Mouse (Mus musculus) G1E (cell line): Measurements from ENCODE around the gene Ovca2. TPM values are rescaled to one million over a fixed set of nuclear protein-coding genes. Genes with fewer than 3 reads are reported as not detected.

Source experiments
- ATAC-seq: 2 replicates; pipeline ENCODE4 v1.8.0; 2016; ENCODE audit warnings: mild to moderate bottlenecking; ENCODE audit not compliant: insufficient number of reproducible peaks, poor library complexity, low FRiP score, severe bottlenecking; ENCODE audit errors: extremely low read depth
- DNase-seq: peaks from one replicate; pipeline ENCODE4 v3.0.0; 2012; ENCODE audit warnings: low spot score
- H3K27me3 ChIP-seq: 2 replicates; pipeline ENCODE4 v1.6.1; 2012; ENCODE audit warnings: mild to moderate bottlenecking, low read length, inconsistent platforms; ENCODE audit not compliant: insufficient read depth
- H3K36me3 ChIP-seq: replicated peaks from 2 replicates; pipeline ENCODE3; 2012; ENCODE audit warnings: mild to moderate bottlenecking, inconsistent platforms
- H3K4me1 ChIP-seq: 2 replicates; pipeline ENCODE4 v1.6.1; 2012; ENCODE audit warnings: low read depth, low read length, inconsistent platforms, mixed read lengths; ENCODE audit not compliant: insufficient read depth
- H3K4me3 ChIP-seq: 2 replicates; pipeline ENCODE4 v1.5.1; 2012; ENCODE audit warnings: low read depth, mild to moderate bottlenecking, inconsistent platforms, low read length, moderate library complexity, mixed read lengths
- H3K9me3 ChIP-seq: replicated peaks from 2 replicates; pipeline ENCODE4 v1.6.1; 2012; ENCODE audit warnings: inconsistent platforms
- CTCF ChIP-seq: IDR thresholded peaks from 2 replicates; pipeline ENCODE4 v1.5.1; 2012; ENCODE audit warnings: low read depth, low read length, inconsistent platforms, mixed read lengths
- GATA1 ChIP-seq: IDR thresholded peaks from 2 replicates; pipeline ENCODE4 v1.6.1; 2012; ENCODE audit warnings: borderline replicate concordance, low read length, inconsistent platforms, mixed read lengths
- GATA2 ChIP-seq: IDR thresholded peaks from 2 replicates; pipeline ENCODE4 v1.6.1; 2012; ENCODE audit warnings: low read depth, low read length, inconsistent platforms, borderline replicate concordance
- POLR2AphosphoS5 ChIP-seq: IDR thresholded peaks from 2 replicates; pipeline ENCODE4 v1.6.1; 2012; ENCODE audit warnings: low read depth, low read length, inconsistent platforms; ENCODE audit not compliant: insufficient replicate concordance
- TAL1 ChIP-seq: conservative IDR thresholded peaks from 2 replicates; pipeline ENCODE4 v1.6.1; 2012; ENCODE audit warnings: low read depth, low read length, inconsistent platforms, mixed read lengths
- polyA plus RNA-seq: library from polyadenylated mRNA; stranded (reverse); fragments of >175 nt; gene quantifications from 2 replicates; pipeline ENCODE4 v1.2.3, GENCODE M21; 2012
- total RNA-seq, 2 experiments: library from RNA; stranded (forward) in 1 of 2; stranded (reverse) in 1 of 2; fragments of 200-1000 nt in 1 of 2; fragments of >200 nt in 1 of 2; fragmentation: Nextera tagmentation in 1 of 2; gene quantifications; 2 replicates each; pipeline ENCODE4 v1.2.3; 2014 to 2017

The Ovca2 gene
- total and polyA plus RNA-seq, 3 experiments: 2.0 to 21.0 (median 20.9) TPM

DNA sequence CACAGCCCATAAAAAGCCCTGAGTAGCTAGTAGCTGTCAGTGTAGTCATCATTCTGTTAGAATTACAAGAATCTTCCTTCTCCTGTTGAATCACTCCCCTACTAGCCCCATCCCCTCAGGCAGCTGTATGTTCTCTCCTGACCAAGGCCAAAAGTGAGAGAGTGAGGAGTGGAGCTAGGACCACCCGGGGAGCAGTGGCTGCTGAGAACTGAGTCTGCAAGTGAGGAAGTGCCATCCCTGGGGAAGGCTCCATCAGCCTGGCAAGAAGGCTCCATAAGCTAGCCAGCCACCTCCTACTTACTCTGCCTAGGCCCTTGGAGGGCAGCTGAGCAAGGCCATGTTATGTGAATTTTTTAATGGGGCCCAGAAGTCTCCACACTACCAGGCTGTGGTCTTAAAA is 36.7 kb downstream of the Ovca2 start:
- Histone ChIP-seq H3K27me3 (no peaks in the 10 kb centered on the region), H3K4me1 (peaks cover 17% of the 10 kb centered on the region), H3K4me3 (no peak overlapping the region), H3K36me3 (peaks cover 85% of the 10 kb centered on the region), H3K9me3 (no peaks in the 10 kb centered on the region)
- TF ChIP-seq TAL1 (no peak), GATA2 (no peak), POLR2AphosphoS5 (no peak), GATA1 (no peak), CTCF (no peak)
- ATAC-seq (no peak), DNase-seq (no peak)

DNA sequence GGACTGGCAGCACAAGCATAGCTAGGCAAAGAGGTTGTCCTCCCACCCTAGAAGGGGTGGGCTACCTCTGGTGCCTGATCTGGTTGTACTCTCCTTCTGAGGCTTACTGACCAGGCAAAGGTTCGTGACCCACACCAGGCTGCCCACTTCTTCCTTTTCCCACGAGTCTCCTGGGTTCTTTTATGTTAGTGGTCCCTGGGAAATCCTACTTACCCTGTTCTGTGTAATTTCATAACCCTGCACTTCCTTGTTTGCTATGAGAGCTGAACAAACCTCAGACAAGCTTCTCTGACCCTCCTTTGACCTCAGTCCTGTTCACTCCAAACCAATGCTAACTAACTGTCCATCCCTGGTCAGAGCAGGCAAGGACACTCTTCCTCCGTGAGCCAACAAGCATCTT is 37.6 kb downstream of the Ovca2 start:
- peaks cover 90% of the 10 kb centered on the region for H3K36me3 ChIP-seq
- TF ChIP-seq TAL1: no peak
- TF ChIP-seq GATA2: no peak
- TF ChIP-seq CTCF: no peak
- no peak for TF ChIP-seq GATA1
- no peak for TF ChIP-seq POLR2AphosphoS5
- H3K4me1 ChIP-seq: peaks cover 21% of the 10 kb centered on the region
- no peaks in the 10 kb centered on the region for H3K27me3 ChIP-seq
- no peaks in the 10 kb centered on the region for H3K9me3 ChIP-seq
- no peak overlapping the region for H3K4me3 ChIP-seq
- no peak for ATAC-seq
- no peak for DNase-seq

DNA sequence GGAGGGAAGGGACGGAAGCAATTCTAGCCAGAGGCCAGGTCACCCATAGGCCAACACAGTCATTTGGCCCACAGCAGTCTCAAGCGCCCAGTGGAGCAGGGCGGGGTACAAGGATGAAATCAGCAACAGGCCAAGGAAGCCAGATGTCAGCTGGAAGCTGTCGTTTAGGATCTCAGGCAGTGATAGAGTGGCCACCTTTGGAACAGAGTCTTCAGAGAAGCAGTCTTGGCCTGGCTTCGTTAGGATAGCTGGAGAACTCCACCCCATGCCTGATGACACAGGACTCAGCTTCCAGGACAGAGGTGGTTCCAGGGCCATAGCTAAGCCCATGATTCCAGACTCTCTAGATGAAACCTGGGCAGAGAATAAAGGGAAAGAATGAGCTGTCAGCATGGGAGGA is 38.2 kb downstream of the Ovca2 start:
- no peaks in the 10 kb centered on the region for H3K9me3 ChIP-seq
- no peak for DNase-seq
- H3K4me1 ChIP-seq: peaks cover 21% of the 10 kb centered on the region
- ATAC-seq: no peak
- H3K4me3 ChIP-seq: no peak overlapping the region
- TF ChIP-seq TAL1 (no peak), POLR2AphosphoS5 (no peak), GATA1 (no peak), GATA2 (no peak), CTCF (no peak)
- H3K36me3 ChIP-seq: peaks cover 90% of the 10 kb centered on the region
- no peaks in the 10 kb centered on the region for H3K27me3 ChIP-seq

DNA sequence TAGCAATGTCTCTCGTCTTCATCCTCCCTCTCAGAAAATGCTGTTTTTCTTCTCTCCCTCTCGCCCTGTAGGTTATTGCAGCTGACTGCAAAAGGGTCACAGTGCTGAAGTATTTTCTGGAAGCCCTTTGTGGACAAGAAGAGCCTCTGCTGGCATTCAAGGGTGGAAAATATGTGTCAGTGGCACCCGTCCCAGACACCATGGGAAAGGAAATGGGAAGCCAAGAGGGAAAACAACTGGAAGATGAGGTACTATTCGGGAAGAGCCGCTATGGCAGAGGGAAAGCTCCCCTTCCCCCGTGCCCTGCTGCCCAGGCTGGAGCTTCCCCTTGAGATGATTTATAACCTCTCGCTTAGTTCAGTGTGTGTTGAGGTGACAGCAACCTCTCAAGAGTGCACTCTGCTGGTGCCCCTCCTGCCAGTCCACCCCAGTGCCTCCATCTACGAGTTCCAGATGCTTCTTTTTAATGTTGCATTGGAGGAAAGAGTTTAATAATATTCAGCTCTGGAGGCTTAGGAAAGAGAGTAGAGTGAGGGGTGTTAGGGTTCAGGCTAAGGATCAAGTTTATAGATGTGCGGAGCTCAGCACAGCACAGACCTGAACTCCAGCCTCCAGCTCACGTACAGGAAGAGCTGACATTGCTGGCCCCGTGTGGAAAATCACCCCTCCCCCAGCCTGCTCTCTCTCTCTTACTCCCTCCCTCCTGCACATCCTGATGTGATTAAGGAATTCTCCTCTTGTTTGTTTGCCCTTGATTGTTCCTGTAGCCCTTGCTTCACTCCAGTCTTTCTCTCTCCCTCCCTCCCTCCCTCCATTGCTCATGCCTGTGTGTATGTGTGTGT is 39.3 kb downstream of the Ovca2 start:
- H3K27me3 ChIP-seq: no peaks in the 10 kb centered on the region
- TF ChIP-seq POLR2AphosphoS5: no peak
- no peak for TF ChIP-seq GATA2
- TF ChIP-seq CTCF: no peak
- no peak for TF ChIP-seq TAL1
- TF ChIP-seq GATA1: no peak
- no peak overlapping the region for H3K4me3 ChIP-seq
- H3K4me1 ChIP-seq: peaks cover 21% of the 10 kb centered on the region
- H3K36me3 ChIP-seq: peaks cover 91% of the 10 kb centered on the region
- no peaks in the 10 kb centered on the region for H3K9me3 ChIP-seq
- DNase-seq: no peak
- ATAC-seq: no peak

DNA sequence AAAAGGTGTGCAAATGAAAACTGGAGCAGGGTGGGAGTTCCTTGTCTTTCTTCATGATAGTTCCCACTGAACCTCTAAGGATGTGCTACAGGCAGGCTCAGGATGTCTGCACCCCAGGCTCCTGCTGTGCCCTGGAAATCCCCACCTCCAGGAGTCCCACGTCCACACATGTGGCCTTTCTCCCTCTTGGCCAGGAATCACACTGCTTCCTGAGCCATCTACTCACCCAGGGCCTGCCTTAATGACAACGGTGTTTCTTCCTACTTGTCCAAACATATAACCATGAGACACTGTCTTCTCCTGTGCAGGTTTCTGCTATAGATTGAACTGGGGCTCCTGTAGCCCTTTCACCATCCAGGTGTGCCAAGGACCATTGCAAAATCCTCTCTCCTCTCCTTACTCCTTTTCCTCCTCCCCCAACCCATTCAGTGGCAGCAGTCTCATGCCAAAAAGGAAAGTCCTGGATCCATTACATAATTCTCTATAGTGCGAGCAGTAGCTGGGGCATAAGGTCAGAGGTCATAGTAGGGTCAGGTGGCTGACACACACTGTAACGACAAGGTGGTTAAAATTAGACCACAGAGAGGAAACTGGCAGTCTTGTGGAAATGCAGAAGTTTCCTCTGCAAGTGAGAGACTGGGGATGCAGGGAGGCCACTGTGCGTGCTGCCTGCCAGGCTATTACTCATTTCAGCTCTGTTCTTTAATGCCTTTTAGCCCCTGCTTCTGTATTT is 41.8 kb downstream of the Ovca2 start:
- Histone ChIP-seq H3K36me3 (peaks cover 84% of the 10 kb centered on the region), H3K27me3 (no peaks in the 10 kb centered on the region), H3K4me1 (peaks cover 20% of the 10 kb centered on the region), H3K9me3 (no peaks in the 10 kb centered on the region), H3K4me3 (no peak overlapping the region)
- ATAC-seq: no peak
- no peak for TF ChIP-seq CTCF
- TF ChIP-seq GATA2: no peak
- no peak for TF ChIP-seq POLR2AphosphoS5
- DNase-seq: peak; percentile 21

DNA sequence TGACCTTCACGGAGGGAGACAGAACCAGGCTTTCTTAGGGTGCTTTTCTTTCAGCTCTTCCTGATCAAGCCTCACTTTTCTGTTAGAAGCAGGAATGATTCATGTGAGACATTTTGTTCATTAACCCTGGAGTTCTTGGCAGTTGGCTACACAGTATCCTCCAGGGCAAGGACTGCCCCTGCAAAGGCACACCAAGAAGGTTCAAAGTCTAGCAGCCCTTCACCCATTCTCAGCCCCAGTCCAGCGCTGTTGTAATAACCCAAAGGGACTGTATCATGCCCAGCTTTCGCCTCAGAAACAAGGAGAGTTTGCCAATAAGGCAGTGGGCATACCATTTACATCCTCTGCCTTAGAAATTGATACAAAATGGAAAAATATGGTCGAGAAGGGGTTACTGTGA is 43.3 kb downstream of the Ovca2 start:
- ATAC-seq (no peak), DNase-seq (no peak)
- H3K4me1 ChIP-seq: peaks cover 23% of the 10 kb centered on the region
- TF ChIP-seq POLR2AphosphoS5 (no peak), CTCF (no peak), TAL1 (no peak), GATA1 (no peak)
- H3K4me3 ChIP-seq: no peak overlapping the region
- H3K9me3 ChIP-seq: no peaks in the 10 kb centered on the region
- H3K36me3 ChIP-seq: peaks cover 71% of the 10 kb centered on the region
- H3K27me3 ChIP-seq: no peaks in the 10 kb centered on the region
